Mouse (Mus musculus) liver, adult (tissue): ENCODE data around the gene Gm20458.

Experiments used
- GATA4 ChIP-seq: IDR thresholded peaks from 2 replicates; pipeline ENCODE4 v1.6.1; 2014; ENCODE audit warnings: mild to moderate bottlenecking, low read length; ENCODE audit not compliant: insufficient replicate concordance

Gene Gm20458

GRCm38 (mm10) chr2:164455421-164456190, 5.2 kb upstream of the Gm20458 start:
- TF ChIP-seq GATA4 = no peak

GRCm38 (mm10) chr2:164456413-164456812, 4.4 kb upstream of the Gm20458 start:
- TF ChIP-seq GATA4 = no peak

- no peak for TF ChIP-seq GATA4
Observed at GRCm38 (mm10) chr2:164456864-164457300, 3.9 kb upstream of the Gm20458 start, which contains the start of gene Sys1. TSS of gene Sys1 (plus strand) at chr2:164456964.

GRCm38 (mm10) chr2:164457942-164458341, 2.8 kb upstream of the Gm20458 start:
- TF ChIP-seq GATA4 = no peak

GRCm38 (mm10) chr2:164458535-164458934, 2.2 kb upstream of the Gm20458 start:
- no peak for TF ChIP-seq GATA4

- no peak for TF ChIP-seq GATA4
Observed at GRCm38 (mm10) chr2:164465161-164465560, 4.4 kb downstream of the Gm20458 start.

- TF ChIP-seq GATA4 = no peak
Observed at GRCm38 (mm10) chr2:164466787-164467186, 6.0 kb downstream of the Gm20458 start.

GRCm38 (mm10) chr2:164470254-164470653, 9.5 kb downstream of the Gm20458 start:
- TF ChIP-seq GATA4 = no peak

- no peak for TF ChIP-seq GATA4
Observed at GRCm38 (mm10) chr2:164473624-164474023, 12.9 kb downstream of the Gm20458 start, which contains the start of gene Trp53tg5. TSS of gene Trp53tg5 (minus strand) at chr2:164473724.

GRCm38 (mm10) chr2:164485681-164486257, 25.0 kb downstream of the Gm20458 start, which contains the start of gene Dbndd2:
TSS of gene Dbndd2 (plus strand) at chr2:164486106.
- TF ChIP-seq GATA4 = no peak

- TF ChIP-seq GATA4 = no peak
Observed at GRCm38 (mm10) chr2:164486258-164487114, 25.7 kb downstream of the Gm20458 start.

- no peak for TF ChIP-seq GATA4
Observed at GRCm38 (mm10) chr2:164487115-164487527, 26.4 kb downstream of the Gm20458 start.

- no peak for TF ChIP-seq GATA4
Observed at GRCm38 (mm10) chr2:164487812-164488211, 27.0 kb downstream of the Gm20458 start.

GRCm38 (mm10) chr2:164494126-164494525, 33.4 kb downstream of the Gm20458 start:
- no peak for TF ChIP-seq GATA4

GRCm38 (mm10) chr2:164496331-164496730, 35.6 kb downstream of the Gm20458 start:
- no peak for TF ChIP-seq GATA4
